Mouse (Mus musculus) MEL (cell line): ENCODE measurements at regions not wholly inside any gene's neighbourhood (a gene's known extent, or its start where the extent isn't known, plus 50 kb on each side); places are given as distances from the start of the nearest gene placed in this dataset.

Experiments
- DNase-seq: peaks from one replicate; pipeline ENCODE4 v3.0.0; 2011; ENCODE audit warnings: low read depth, low spot score
- H3K27ac ChIP-seq: 2 replicates; pipeline ENCODE4 v1.5.1; 2012; ENCODE audit warnings: low read depth, mild to moderate bottlenecking, control low read depth, low read length, moderate library complexity; ENCODE audit not compliant: control insufficient read depth
- H3K27me3 ChIP-seq, 2 experiments: fragments of 150-350 bp in 1 of 2; sonication (generic) in 1 of 2; 2 replicates each; pipeline ENCODE4 v1.6.1; 2012; ENCODE audit warnings: low read length in 2 of 2, mild to moderate bottlenecking in 2 of 2, improper control_type of control experiment in 1 of 2, moderate library complexity in 1 of 2; ENCODE audit not compliant: insufficient read depth in 2 of 2, control insufficient read depth in 1 of 2
- H3K36me3 ChIP-seq, 2 experiments: 2 replicates each; pipeline ENCODE4 v1.6.1; 2012 to 2014; ENCODE audit warnings: low read length in 2 of 2, improper control_type of control experiment in 1 of 2, inconsistent platforms in 1 of 2, mild to moderate bottlenecking in 1 of 2; ENCODE audit not compliant: insufficient read depth in 2 of 2, control insufficient read depth in 1 of 2
- H3K4me1 ChIP-seq, 2 experiments: fragments of 150-350 bp in 1 of 2; sonication (generic) in 1 of 2; 2 replicates each; pipeline ENCODE4 v1.6.1; 2012; ENCODE audit warnings: low read length in 2 of 2, improper control_type of control experiment in 1 of 2, mild to moderate bottlenecking in 1 of 2; ENCODE audit not compliant: insufficient read depth in 2 of 2, control insufficient read depth in 1 of 2
- H3K4me3 ChIP-seq, 2 experiments: fragments of 150-350 bp in 1 of 2; sonication (generic) in 1 of 2; 2 replicates each; pipeline ENCODE4 v1.5.1; 2012; ENCODE audit warnings: low read depth in 2 of 2, low read length in 2 of 2, mild to moderate bottlenecking in 2 of 2, moderate library complexity in 2 of 2, control low read depth in 1 of 2, improper control_type of control experiment in 1 of 2; ENCODE audit not compliant: control insufficient read depth in 1 of 2, insufficient read depth in 1 of 2
- H3K79me2 ChIP-seq: 2 replicates; pipeline ENCODE4 v1.6.1; 2012; ENCODE audit warnings: mild to moderate bottlenecking, low read length, moderate library complexity; ENCODE audit not compliant: control insufficient read depth, poor library complexity, insufficient read depth
- H3K9ac ChIP-seq: 2 replicates; pipeline ENCODE4 v1.6.1; 2012; ENCODE audit warnings: low read depth, mild to moderate bottlenecking, control low read depth, low read length, moderate library complexity; ENCODE audit not compliant: control insufficient read depth, poor library complexity, severe bottlenecking
- H3K9me3 ChIP-seq: fragments of 150-350 bp; sonication (generic); replicated peaks from 2 replicates; pipeline ENCODE4 v1.6.1; 2012; ENCODE audit warnings: mild to moderate bottlenecking, low read length, improper control_type of control experiment, moderate library complexity; ENCODE audit not compliant: insufficient read depth
- CHD1 ChIP-seq: IDR thresholded peaks from 2 replicates; pipeline ENCODE4 v1.6.1; 2012; ENCODE audit warnings: low read depth, mild to moderate bottlenecking, inconsistent platforms, low read length, improper control_type of control experiment
- CTCF ChIP-seq, 3 experiments: IDR thresholded peaks in 2 of 3; conservative IDR thresholded peaks in 1 of 3; 2 replicates each; pipeline ENCODE4 v1.5.1; 2011 to 2012; ENCODE audit warnings: low read length in 3 of 3, low read depth in 2 of 3, mild to moderate bottlenecking in 2 of 3, improper control_type of control experiment in 1 of 3, inconsistent platforms in 1 of 3, mixed read lengths in 1 of 3, moderate library complexity in 1 of 3; ENCODE audit not compliant: control insufficient read depth in 1 of 3, insufficient read depth in 1 of 3, poor library complexity in 1 of 3, severe bottlenecking in 1 of 3
- E2F4 ChIP-seq: IDR thresholded peaks from 2 replicates; pipeline ENCODE4 v1.6.1; 2011; ENCODE audit warnings: low read depth, low read length, improper control_type of control experiment, borderline replicate concordance
- EP300 ChIP-seq, 2 experiments: IDR thresholded peaks; 2 replicates each; pipeline ENCODE4 v1.6.1; 2011; ENCODE audit warnings: improper control_type of control experiment in 2 of 2, low read length in 2 of 2, low read depth in 1 of 2, mild to moderate bottlenecking in 1 of 2
- GABPA ChIP-seq: IDR thresholded peaks from 2 replicates; pipeline ENCODE4 v1.6.1; 2012; ENCODE audit warnings: low read depth, mild to moderate bottlenecking, inconsistent platforms, low read length, improper control_type of control experiment, moderate library complexity
- GATA1 ChIP-seq: IDR thresholded peaks from 2 replicates; pipeline ENCODE4 v1.6.1; 2011; ENCODE audit warnings: low read depth, low read length, improper control_type of control experiment
- HCFC1 ChIP-seq: IDR thresholded peaks from 2 replicates; pipeline ENCODE4 v1.6.1; 2012; ENCODE audit warnings: low read depth, mild to moderate bottlenecking, inconsistent platforms, low read length, improper control_type of control experiment, moderate library complexity
- MAFK ChIP-seq: IDR thresholded peaks from 2 replicates; pipeline ENCODE4 v1.6.1; 2011; ENCODE audit warnings: low read depth, mild to moderate bottlenecking, low read length, improper control_type of control experiment, borderline replicate concordance
- MAX ChIP-seq: IDR thresholded peaks from 2 replicates; pipeline ENCODE4 v1.6.1; 2011; ENCODE audit warnings: low read length, improper control_type of control experiment
- MEF2A ChIP-seq: IDR thresholded peaks from 2 replicates; pipeline ENCODE4 v1.6.1; 2014; ENCODE audit warnings: low read depth, mild to moderate bottlenecking, inconsistent platforms, low read length, improper control_type of control experiment; ENCODE audit not compliant: poor library complexity, insufficient replicate concordance, severe bottlenecking; ENCODE audit errors: extremely low read depth
- MYB ChIP-seq: IDR thresholded peaks from 2 replicates; pipeline ENCODE4 v1.6.1; 2011; ENCODE audit warnings: mild to moderate bottlenecking, low read depth, low read length, improper control_type of control experiment
- MYC ChIP-seq: IDR thresholded peaks from 2 replicates; pipeline ENCODE4 v1.6.1; 2011; ENCODE audit warnings: low read depth, mild to moderate bottlenecking, low read length, improper control_type of control experiment, moderate library complexity
- POLR2A ChIP-seq, 2 experiments: IDR thresholded peaks; 2 replicates each; pipeline ENCODE4 v1.6.1; 2011 to 2012; ENCODE audit warnings: low read length in 2 of 2, mild to moderate bottlenecking in 2 of 2, control low read depth in 1 of 2, improper control_type of control experiment in 1 of 2, low read depth in 1 of 2, moderate library complexity in 1 of 2; ENCODE audit not compliant: control insufficient read depth in 1 of 2, insufficient read depth in 1 of 2, poor library complexity in 1 of 2
- POLR2AphosphoS2 ChIP-seq: IDR thresholded peaks from 2 replicates; pipeline ENCODE4 v1.6.1; 2011; ENCODE audit warnings: low read length, improper control_type of control experiment
- RCOR1 ChIP-seq: IDR thresholded peaks from 2 replicates; pipeline ENCODE4 v1.6.1; 2012; ENCODE audit warnings: low read depth, mild to moderate bottlenecking, inconsistent platforms, low read length, improper control_type of control experiment
- SIN3A ChIP-seq: IDR thresholded peaks from 2 replicates; pipeline ENCODE4 v1.6.1; 2012; ENCODE audit warnings: low read length, improper control_type of control experiment, inconsistent platforms
- SMC3 ChIP-seq: IDR thresholded peaks from 2 replicates; pipeline ENCODE4 v1.6.1; 2011; ENCODE audit warnings: low read depth, low read length, improper control_type of control experiment
- TAL1 ChIP-seq: IDR thresholded peaks from 2 replicates; pipeline ENCODE4 v1.6.1; 2012; ENCODE audit warnings: mild to moderate bottlenecking, inconsistent platforms, low read length, moderate library complexity, mixed read lengths
- TCF12 ChIP-seq: IDR thresholded peaks from 2 replicates; pipeline ENCODE4 v1.6.1; 2014; ENCODE audit warnings: low read depth, mild to moderate bottlenecking, inconsistent platforms, low read length, improper control_type of control experiment, moderate library complexity
- USF1 ChIP-seq: IDR thresholded peaks from 2 replicates; pipeline ENCODE4 v1.6.1; 2014; ENCODE audit warnings: low read depth, mild to moderate bottlenecking, inconsistent platforms, low read length, improper control_type of control experiment, moderate library complexity
- USF2 ChIP-seq, 2 experiments: IDR thresholded peaks; 2 replicates each; pipeline ENCODE4 v1.6.1; 2011 to 2012; ENCODE audit warnings: improper control_type of control experiment in 2 of 2, low read length in 2 of 2, borderline replicate concordance in 1 of 2, inconsistent platforms in 1 of 2, low read depth in 1 of 2, mild to moderate bottlenecking in 1 of 2; ENCODE audit not compliant: insufficient read depth in 1 of 2
- ZC3H11A ChIP-seq: IDR thresholded peaks from 2 replicates; pipeline ENCODE4 v1.6.1; 2012; ENCODE audit warnings: low read depth, mild to moderate bottlenecking, inconsistent platforms, low read length, improper control_type of control experiment
- ZKSCAN1 ChIP-seq: IDR thresholded peaks from 2 replicates; pipeline ENCODE4 v1.6.1; 2012; ENCODE audit warnings: low read depth, mild to moderate bottlenecking, inconsistent platforms, low read length, improper control_type of control experiment, moderate library complexity
- ZMIZ1 ChIP-seq: IDR thresholded peaks from 2 replicates; pipeline ENCODE4 v1.6.1; 2012; ENCODE audit warnings: low read depth, mild to moderate bottlenecking, inconsistent platforms, low read length, improper control_type of control experiment, moderate library complexity
- ZNF384 ChIP-seq: IDR thresholded peaks from 2 replicates; pipeline ENCODE4 v1.6.1; 2012; ENCODE audit warnings: low read depth, mild to moderate bottlenecking, inconsistent platforms, low read length, improper control_type of control experiment

DNA sequence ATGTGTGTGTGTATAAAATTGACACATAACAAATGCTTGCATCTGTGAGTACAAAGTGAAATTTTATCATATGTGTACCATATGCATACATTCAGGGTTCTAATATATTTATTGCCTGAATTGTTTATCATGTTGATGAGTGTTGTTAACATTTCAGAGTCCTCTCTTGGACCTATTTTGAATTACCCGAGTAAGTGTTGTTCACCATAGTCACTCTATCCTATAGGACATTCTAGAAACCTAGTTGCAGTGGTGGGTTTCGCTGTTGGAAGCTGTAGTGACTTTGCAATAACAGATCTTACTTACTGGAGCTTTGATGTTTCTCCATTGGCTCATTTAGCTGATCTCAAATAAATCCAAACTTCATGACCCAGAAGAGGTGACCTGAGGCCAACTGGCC lies 727.9 kb upstream of the Lrrc6 start:
- no peak overlapping the region for H3K9ac ChIP-seq
- no peaks in the 10 kb centered on the region for H3K36me3 ChIP-seq
- H3K4me1 ChIP-seq = no peaks in the 10 kb centered on the region
- no peak overlapping the region for H3K4me3 ChIP-seq
- H3K9me3 ChIP-seq = no peaks in the 10 kb centered on the region
- H3K79me2 ChIP-seq = no peaks in the 10 kb centered on the region
- no peak overlapping the region for H3K27ac ChIP-seq
- no peak for TF ChIP-seq HCFC1
- TF ChIP-seq SMC3 = no peak
- TF ChIP-seq SIN3A = no peak
- no peak for TF ChIP-seq TCF12
- no peak for TF ChIP-seq MAFK
- peaks cover 2% of the 10 kb centered on the region in 2 experiments for H3K27me3 ChIP-seq
- no peak for DNase-seq

DNA sequence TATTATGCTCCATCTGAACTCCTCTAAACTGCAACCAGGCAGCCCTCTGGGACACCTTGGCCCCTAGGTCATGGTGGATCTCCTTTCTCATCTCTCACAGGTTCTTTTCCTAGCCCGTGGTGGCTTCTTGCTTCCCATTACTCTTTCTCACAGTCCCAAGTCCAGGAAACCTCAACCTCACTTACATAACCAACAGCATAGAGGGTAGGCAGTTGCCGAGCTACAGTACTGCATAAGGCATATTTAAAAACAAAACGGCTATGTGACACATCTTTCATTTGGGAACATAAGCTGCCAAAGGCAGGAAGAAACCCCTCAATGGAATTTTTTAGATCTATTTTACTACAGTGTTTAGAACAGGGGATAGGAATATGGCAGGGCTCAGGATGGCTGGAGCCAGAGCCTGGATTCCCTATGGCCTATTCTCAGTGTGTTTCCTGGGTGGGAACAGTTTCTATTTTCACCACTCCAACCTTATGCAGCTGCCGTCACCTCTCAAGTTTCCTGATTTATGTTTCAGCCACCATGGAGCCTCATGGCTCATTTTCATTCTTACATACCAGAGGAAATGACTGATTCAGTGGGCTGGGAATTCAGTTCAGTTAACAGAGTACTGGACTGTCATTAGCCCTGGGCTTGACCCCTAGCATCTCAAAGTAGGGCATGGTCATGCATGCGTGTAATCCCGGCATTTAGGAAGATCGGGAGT lies 726.9 kb upstream of the Lrrc6 start:
- no peak overlapping the region for H3K27ac ChIP-seq
- no peaks in the 10 kb centered on the region for H3K9me3 ChIP-seq
- H3K9ac ChIP-seq = no peak overlapping the region
- H3K36me3 ChIP-seq = no peaks in the 10 kb centered on the region
- no peak for DNase-seq
- no peak overlapping the region for H3K4me3 ChIP-seq
- H3K4me1 ChIP-seq = no peaks in the 10 kb centered on the region
- peaks cover 3 to 5% of the 10 kb centered on the region in 2 experiments for H3K27me3 ChIP-seq
- no peaks in the 10 kb centered on the region for H3K79me2 ChIP-seq
- no peak for TF ChIP-seq EP300 (IDR thresholded peaks at IDR 0.05; ENCODE audit: low read depth in 1 of 2, low read length in 2 of 2)
- TF ChIP-seq MYC = no peak
- no peak for TF ChIP-seq MAX
- TF ChIP-seq HCFC1 = no peak
- no peak for TF ChIP-seq USF2 (IDR thresholded peaks at IDR 0.05; ENCODE audit: borderline replicate concordance in 1 of 2, insufficient read depth in 1 of 2, low read depth in 1 of 2, low read length in 2 of 2)
- no peak for TF ChIP-seq ZMIZ1
- no peak for TF ChIP-seq CHD1
- TF ChIP-seq CTCF (IDR thresholded peaks at IDR 0.05 in 2 of 3, conservative IDR thresholded peaks at IDR 0.05 in 1 of 3; ENCODE audit: control insufficient read depth in 1 of 3, insufficient read depth in 1 of 3, low read depth in 2 of 3, low read length in 3 of 3, poor library complexity in 1 of 3, severe bottlenecking in 1 of 3) = no peak
- no peak for TF ChIP-seq E2F4

DNA sequence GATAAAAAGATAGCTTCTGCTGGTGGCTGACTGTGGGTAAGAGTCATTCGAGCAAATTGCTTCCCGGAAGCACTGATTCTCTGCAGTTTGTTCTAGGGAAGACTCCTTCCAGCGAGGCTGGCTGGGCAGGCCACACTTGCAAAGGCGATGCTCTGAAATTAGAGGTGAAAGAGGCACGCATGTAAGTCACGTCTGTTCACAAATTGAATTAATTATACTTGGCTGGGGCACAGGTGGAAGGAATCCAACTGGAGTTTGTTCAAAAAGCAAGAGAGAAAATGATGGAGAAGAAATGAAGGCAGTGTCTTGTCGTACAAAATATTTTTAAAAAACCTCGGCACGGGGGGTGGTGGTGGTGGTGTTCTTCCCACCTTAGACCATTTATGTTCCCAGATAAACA lies 726.2 kb upstream of the Lrrc6 start:
- Histone ChIP-seq H3K4me1 (no peaks in the 10 kb centered on the region), H3K79me2 (no peaks in the 10 kb centered on the region), H3K9ac (no peak overlapping the region), H3K4me3 (no peak overlapping the region), H3K27ac (no peak overlapping the region), H3K9me3 (no peaks in the 10 kb centered on the region), H3K27me3 (peaks cover 3 to 5% of the 10 kb centered on the region in 2 experiments; a peak in 3 of 4 replicates), H3K36me3 (no peaks in the 10 kb centered on the region)
- DNase-seq = no peak
- TF ChIP-seq MYC (no peak), MYB (no peak), TCF12 (no peak), TAL1 (no peak), GABPA (no peak), GATA1 (no peak), E2F4 (no peak), MAFK (no peak), CTCF (IDR thresholded peaks at IDR 0.05 in 2 of 3, conservative IDR thresholded peaks at IDR 0.05 in 1 of 3; ENCODE audit: control insufficient read depth in 1 of 3, insufficient read depth in 1 of 3, low read depth in 2 of 3, low read length in 3 of 3, poor library complexity in 1 of 3, severe bottlenecking in 1 of 3) (no peak), ZKSCAN1 (no peak), POLR2AphosphoS2 (no peak), USF1 (no peak), ZNF384 (no peak), RCOR1 (no peak), ZC3H11A (no peak), MEF2A (no peak), HCFC1 (no peak), POLR2A (IDR thresholded peaks at IDR 0.05; ENCODE audit: control insufficient read depth in 1 of 2, insufficient read depth in 1 of 2, low read depth in 1 of 2, low read length in 2 of 2, poor library complexity in 1 of 2) (no peak)
